Mouse (Mus musculus) adrenal gland, adult 2 months (tissue): ENCODE measurements around the gene Khsrp. TPM values are rescaled to one million over a fixed set of nuclear protein-coding genes. Genes with fewer than 3 reads are reported as not detected.

ENCODE experiments used
- DNase-seq: peaks from one replicate; pipeline ENCODE4 v3.0.0; 2021
- polyA plus RNA-seq: library from polyadenylated mRNA; depleted of rRNA; stranded (reverse); fragments of >200 nt; gene quantifications from 2 replicates; pipeline ENCODE4 v1.2.3, GENCODE M21; 2012
- total RNA-seq, 2 experiments: library from RNA; stranded (reverse); gene quantifications; 2 replicates each; pipeline ENCODE4 v1.2.3; 2021

Khsrp gene
- total and polyA plus RNA-seq, 3 experiments = 76.9 to 160 (median 88.8) TPM

DNA sequence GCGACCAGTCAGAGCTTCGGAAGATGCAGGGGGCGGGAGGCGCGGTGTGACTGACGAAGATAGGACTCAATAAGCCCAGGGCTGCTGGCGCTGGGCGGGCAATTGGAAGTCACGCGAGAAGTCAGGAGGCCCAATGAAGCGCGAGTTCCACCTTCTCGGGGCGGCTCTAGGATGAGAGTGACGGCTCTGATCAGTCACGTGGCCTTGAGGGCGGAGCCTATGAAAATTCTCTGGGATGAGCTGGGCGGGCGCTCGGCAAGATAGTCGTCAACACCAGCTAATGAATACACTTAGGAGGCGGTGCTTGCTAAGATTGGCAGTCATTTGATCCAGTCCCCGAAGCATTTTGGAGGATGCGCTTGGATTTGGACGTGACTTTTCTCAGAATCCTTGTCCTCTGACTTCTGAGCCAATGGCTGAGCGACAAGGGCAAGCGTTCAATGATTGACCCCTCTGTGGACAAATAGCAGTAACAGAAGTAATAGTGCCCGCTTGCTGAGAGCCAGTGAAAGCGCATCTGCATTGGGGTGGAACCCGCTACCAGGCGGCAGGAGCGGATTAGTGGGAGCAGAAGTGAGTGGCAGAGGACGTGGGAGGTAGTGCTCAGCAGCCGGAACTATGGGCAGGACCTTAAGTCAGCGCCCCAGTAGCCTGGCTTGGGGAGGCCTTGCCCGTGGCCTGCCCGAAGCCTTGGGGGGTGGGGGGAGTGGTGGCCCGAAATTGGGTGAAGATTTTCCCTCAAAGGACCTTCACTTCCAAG is 519 bp upstream of the Khsrp start:
- DNase-seq = peak; percentile 99

DNA sequence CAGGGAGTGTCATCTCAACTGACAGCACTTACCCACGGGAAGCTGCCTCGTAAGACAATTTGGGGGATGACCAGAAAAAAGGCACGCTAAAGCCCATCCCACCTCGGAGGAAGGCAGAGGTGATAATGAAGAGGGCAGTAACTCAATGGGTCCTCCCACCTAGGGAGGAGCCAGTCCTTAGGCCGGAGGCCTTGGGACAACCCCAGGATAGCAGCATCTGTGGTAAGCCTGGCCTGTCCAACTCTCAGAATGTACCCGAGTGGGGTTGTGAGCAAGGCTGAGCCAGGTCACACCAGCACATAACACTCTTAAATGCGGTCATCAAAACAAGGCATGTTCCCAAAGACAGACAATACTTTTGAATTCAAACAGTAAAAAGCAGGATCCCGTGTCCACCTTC is 1.6 kb downstream of the Khsrp start:
- DNase-seq = peak; percentile 58

GRCm38 (mm10) chr17:57027471-57027870 is 3.9 kb downstream of the Khsrp start:
- no peak for DNase-seq

- no peak for DNase-seq
Measured at GRCm38 (mm10) chr17:57020960-57021359, 10.4 kb downstream of the Khsrp start.

DNA sequence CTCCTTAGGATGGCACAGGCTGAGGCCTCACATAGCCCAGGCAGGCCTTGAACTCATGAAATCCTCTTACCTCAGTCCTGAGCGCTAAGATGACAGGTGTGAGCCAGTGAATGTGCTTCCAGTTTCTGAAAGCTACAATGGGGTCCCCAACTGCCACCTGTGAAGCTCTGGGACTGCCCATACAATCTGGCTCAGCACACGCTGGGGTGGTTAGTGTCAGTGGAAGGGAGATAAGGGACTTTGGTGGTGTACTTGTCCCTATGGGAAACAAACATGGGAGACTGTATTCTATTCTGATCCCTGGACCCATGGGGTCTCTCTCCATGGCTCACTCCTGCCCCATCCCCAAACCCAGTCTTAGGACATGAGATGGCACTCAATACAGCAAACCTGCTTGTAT is 11.6 kb downstream of the Khsrp start:
- no peak for DNase-seq

- no peak for DNase-seq
Measured at GRCm38 (mm10) chr17:57012245-57012795, 19.0 kb downstream of the Khsrp start.

- peak; percentile 96 for DNase-seq
Measured at GRCm38 (mm10) chr17:57011236-57012141, 19.8 kb downstream of the Khsrp start, which contains the start of the genes Gtf2f1 and Gm17949. TSS of gene Gtf2f1 (minus strand) at chr17:57011288. TSS of gene Gm17949 (plus strand) at chr17:57011469.

GRCm38 (mm10) chr17:57010911-57011235 is 20.4 kb downstream of the Khsrp start:
- DNase-seq = no peak

GRCm38 (mm10) chr17:57007137-57007905 is 24.0 kb downstream of the Khsrp start:
- DNase-seq = no peak

DNA sequence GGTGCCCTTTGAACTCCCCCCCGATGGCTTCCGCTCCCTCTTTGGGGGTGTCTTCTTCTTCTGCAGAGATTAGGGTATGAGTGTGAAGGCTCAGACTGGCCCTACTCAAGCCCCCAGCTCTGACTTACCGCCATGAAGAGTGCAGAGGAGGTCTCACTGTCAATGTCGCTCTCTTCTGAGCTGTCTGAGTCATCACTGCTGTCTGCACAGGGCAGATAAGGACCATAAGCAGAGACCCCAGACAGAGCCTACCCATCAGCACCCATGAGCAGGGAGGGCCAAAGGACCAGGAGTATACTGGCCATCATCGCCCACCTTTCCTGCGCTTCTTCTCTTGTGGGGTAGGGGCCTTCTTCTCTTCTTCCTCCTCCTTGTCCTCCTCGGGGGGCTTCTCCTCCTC is 27.3 kb downstream of the Khsrp start:
- DNase-seq = no peak

GRCm38 (mm10) chr17:57001228-57001627 is 30.1 kb downstream of the Khsrp start:
- no peak for DNase-seq

DNA sequence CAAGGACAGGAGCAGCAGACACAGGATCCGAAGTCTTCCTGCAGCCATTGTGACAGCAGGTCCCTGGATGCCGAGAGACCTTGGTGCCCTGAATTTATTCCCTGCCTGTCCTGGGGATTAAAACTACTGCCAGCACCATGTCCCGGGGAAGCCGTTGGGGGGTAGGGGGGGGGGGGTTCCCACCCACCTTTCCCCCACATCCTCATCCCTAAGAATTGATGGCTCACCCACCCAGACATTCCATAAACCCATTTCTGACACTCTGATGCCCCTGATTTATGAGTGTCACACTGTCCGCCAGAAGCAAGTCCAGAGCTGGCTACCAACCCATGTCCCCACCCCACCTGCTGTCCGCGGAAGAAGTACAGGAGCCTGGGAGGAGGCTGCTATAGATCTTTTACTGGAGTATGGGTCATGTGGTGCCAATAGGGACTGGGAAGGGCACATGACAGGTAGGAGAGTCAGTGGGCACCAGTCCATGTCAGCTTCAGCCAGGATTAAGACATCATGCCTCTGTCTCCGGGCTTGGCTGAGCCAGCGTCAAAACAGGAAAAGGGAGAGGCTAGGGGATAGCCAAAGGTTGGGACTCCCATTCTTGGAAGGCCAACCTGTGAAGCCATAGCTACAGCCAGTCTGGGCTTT is 31.2 kb downstream of the Khsrp start, which contains the start of gene Pspn:
TSS of gene Pspn (minus strand) at position 51 of the 642 bp plus-strand sequence.
- peak; percentile 48 for DNase-seq

DNA sequence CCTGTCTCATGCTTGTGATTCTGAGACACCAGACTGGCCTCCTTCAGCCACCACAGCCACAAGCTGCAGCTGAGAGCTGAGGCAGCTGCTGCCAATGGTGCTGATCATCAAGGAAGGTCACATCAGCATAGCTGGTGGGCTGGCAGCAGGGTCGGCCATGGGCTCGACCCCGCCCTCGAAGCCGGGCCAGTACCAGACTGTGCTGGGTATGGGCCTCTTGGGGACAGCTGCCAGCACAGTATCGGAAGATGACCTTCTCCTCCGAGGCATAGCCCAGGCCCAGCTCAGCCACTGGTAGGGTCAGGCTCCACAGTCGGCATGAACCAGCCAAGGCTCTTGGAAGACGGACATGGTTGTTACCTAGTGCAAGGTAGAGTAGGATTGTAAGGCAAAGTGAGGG is 31.9 kb downstream of the Khsrp start:
- peak; percentile 77 for DNase-seq

GRCm38 (mm10) chr17:56997029-56997667 is 34.2 kb downstream of the Khsrp start, which contains the start of gene Alkbh7:
TSS of gene Alkbh7 (plus strand) at chr17:56997339.
- DNase-seq = peak; percentile 98

DNA sequence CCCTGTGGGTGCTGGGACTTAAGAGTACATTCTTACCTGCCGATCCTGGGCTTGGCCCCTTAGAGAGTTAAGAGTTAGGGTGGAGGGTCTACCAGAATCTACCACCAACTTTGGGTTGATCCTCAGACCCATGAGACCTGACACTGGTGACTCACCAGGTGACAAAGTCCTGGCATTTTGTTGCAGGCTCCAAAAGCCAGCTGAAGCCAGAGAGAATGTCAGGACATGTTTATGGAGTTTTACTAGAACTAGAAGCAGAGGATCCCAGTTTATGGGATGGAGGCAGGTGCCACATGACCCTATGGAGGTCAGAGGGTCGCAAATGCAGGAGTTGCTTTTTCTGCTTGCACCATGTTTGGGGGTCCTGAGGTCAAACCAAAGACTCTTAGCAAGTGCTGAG is 34.8 kb downstream of the Khsrp start:
- peak; percentile 66 for DNase-seq

- peak; percentile 65 for DNase-seq
Measured at GRCm38 (mm10) chr17:56995046-56995445, 36.3 kb downstream of the Khsrp start.

GRCm38 (mm10) chr17:56990966-56991365 is 40.4 kb downstream of the Khsrp start:
- no peak for DNase-seq

DNA sequence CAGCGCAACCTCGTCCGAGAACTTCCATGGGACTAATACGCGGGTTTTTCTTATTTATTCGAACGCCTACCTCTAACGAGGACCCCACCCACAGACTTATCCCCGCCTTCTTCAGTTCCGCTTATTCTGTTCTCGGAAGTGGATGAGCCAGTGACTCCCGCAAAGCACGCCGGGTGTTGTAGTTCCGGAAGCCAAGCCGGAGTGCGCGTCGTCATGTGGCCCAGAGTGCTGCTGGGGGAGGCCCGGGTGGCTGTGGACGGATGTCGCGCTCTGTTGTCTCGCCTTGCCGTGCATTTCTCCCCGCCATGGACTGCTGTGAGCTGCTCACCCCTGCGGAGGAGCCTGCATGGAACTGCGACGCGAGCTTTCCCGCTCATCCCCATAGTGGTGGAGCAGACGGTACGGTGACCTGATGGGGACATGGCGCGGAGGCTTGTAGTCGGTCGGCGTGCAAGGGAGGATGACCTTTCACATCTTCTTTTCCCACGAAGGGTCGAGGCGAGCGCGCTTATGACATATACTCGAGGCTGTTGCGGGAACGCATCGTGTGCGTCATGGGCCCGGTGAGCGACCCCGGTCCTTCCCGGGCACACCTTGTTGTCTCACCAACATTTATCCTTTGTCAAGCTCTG is 41.1 kb downstream of the Khsrp start, which contains the start of gene Clpp:
TSS of gene Clpp (plus strand) at position 191 of the 632 bp plus-strand sequence.
- peak; percentile 97 for DNase-seq

DNA sequence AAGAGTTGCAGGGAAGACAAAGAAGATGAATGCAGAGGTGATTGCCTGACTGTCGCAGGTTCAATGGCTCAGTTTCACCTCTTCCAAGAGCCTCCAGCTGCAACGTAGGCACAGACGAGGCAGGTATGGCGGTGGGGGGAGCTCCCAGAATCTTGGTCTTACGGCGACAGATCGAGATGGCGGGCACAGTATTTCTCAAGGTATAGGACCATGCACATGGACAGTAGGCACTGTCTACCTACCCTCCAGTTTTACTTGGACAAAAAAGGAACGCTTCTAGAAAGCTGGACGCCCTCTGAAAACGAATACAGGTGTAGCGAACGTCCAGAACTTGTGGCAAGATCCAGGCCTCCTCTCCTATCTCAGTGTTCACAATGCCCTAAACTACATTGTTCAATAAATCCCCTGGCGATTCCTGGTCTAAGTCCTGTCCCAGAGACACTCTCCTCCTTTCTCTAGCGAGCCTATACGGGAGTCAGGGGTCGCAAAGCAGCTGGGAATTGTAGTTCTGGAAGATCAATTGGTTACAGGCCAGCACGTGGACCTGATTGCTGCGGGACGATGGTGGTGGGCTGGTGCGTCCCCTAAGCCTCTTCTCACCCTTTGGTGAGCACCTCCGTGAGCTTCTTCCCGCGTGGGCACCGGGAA is 41.7 kb downstream of the Khsrp start:
- DNase-seq = no peak
